Mouse (Mus musculus) heart, postnatal 0 days (tissue): ENCODE measurements at regions not wholly inside any gene's neighbourhood (a gene's known extent, or its start where the extent isn't known, plus 50 kb on each side); places are given as distances from the start of the nearest gene placed in this dataset.

Experiments
- ATAC-seq: fragments of 200-750 bp; cut with Nextera tagmentation; 2 replicates; pipeline ENCODE4 v1.8.0; 2017; ENCODE audit warnings: low read depth, moderate number of reproducible peaks, moderate library complexity; ENCODE audit not compliant: insufficient read depth
- DNase-seq: peaks from one replicate; pipeline ENCODE4 v3.0.0-alpha.2; 2016; ENCODE audit warnings: low spot score
- H3K27ac ChIP-seq: fragments of 300-500 bp; sonication (generic); 2 replicates; pipeline ENCODE4 v1.5.1; 2014; ENCODE audit warnings: low read depth, mild to moderate bottlenecking
- H3K27me3 ChIP-seq: fragments of 300-500 bp; sonication (generic); 2 replicates; pipeline ENCODE4 v1.6.1; 2014; ENCODE audit warnings: low read length, mixed read lengths; ENCODE audit not compliant: control insufficient read depth, insufficient read depth
- H3K36me3 ChIP-seq: fragments of 300-500 bp; sonication (generic); replicated peaks from 2 replicates; pipeline ENCODE4 v1.6.1; 2014; ENCODE audit warnings: low read length, mixed read lengths; ENCODE audit not compliant: control insufficient read depth, insufficient read depth
- H3K4me1 ChIP-seq: fragments of 300-500 bp; sonication (generic); 2 replicates; pipeline ENCODE4 v1.6.1; 2014; ENCODE audit warnings: antibody characterized with exemption; ENCODE audit not compliant: control insufficient read depth, insufficient read depth
- H3K4me2 ChIP-seq: fragments of 300-500 bp; sonication (generic); 2 replicates; pipeline ENCODE4 v1.6.1; 2014; ENCODE audit warnings: low read depth, mild to moderate bottlenecking, low read length, moderate library complexity
- H3K4me3 ChIP-seq: fragments of 300-500 bp; sonication (generic); 2 replicates; pipeline ENCODE4 v1.5.1; 2014; ENCODE audit warnings: low read depth, low read length
- H3K9ac ChIP-seq: fragments of 300-500 bp; sonication (generic); replicated peaks from 2 replicates; pipeline ENCODE4 v1.6.1; 2014; ENCODE audit warnings: low read depth, low read length, mixed read lengths
- H3K9me3 ChIP-seq: fragments of 300-500 bp; sonication (generic); replicated peaks from 2 replicates; pipeline ENCODE4 v1.6.1; 2016; ENCODE audit warnings: low read length; ENCODE audit not compliant: control insufficient read depth
- CTCF ChIP-seq: IDR thresholded peaks from 2 replicates; pipeline ENCODE4 v1.5.1; 2016; ENCODE audit warnings: antibody characterized with exemption, control low read depth, low read depth
- EP300 ChIP-seq: IDR thresholded peaks from 2 replicates; pipeline ENCODE4 v1.6.1; 2016; ENCODE audit warnings: antibody characterized with exemption, low read depth
- WGBS: fragments of 180-500 bp; shearing (Covaris S2); extraction: QIAGEN DNeasy Blood & Tissue Kit; methylation state at CpG from one replicate; pipeline ENCODE4 v1.1.7; 2014; 5-methylcytosine and 5-hydroxymethylcytosine counted together

- H3K4me3 ChIP-seq, result no peak overlapping the region
- no peaks in the 10 kb centered on the region for H3K27me3 ChIP-seq
- H3K9me3 ChIP-seq, result 0 out of 2 replicates have a peak, but pooled peaks cover 5% of the 10 kb centered on the region
- H3K4me2 ChIP-seq, result no peak overlapping the region
- H3K9ac ChIP-seq, result no peak overlapping the region
- H3K36me3 ChIP-seq, result no peaks in the 10 kb centered on the region
- WGBS, result 63% methylated on average over 17 of the region's 17 CpGs
- no peaks in the 10 kb centered on the region for H3K4me1 ChIP-seq
- DNase-seq (no peak), ATAC-seq (no peak)
- TF ChIP-seq CTCF (no peak), EP300 (no peak)
- H3K27ac ChIP-seq, result no peak overlapping the region
Observed at GRCm38 (mm10) chr11:63454910-63455531, 326.2 kb downstream of the Pmp22 start.

- H3K4me2 ChIP-seq, result no peak overlapping the region
- no peak overlapping the region for H3K9ac ChIP-seq
- no peak overlapping the region for H3K4me3 ChIP-seq
- ATAC-seq (no peak), DNase-seq (no peak)
- WGBS, result 72% methylated on average over 3 of the region's 3 CpGs
- no peaks in the 10 kb centered on the region for H3K27me3 ChIP-seq
- TF ChIP-seq CTCF (no peak), EP300 (no peak)
- 0 out of 2 replicates have a peak, but pooled peaks cover 5% of the 10 kb centered on the region for H3K9me3 ChIP-seq
- H3K4me1 ChIP-seq, result no peaks in the 10 kb centered on the region
- H3K36me3 ChIP-seq, result no peaks in the 10 kb centered on the region
- H3K27ac ChIP-seq, result no peak overlapping the region
Observed at GRCm38 (mm10) chr11:63456356-63456755, 327.6 kb downstream of the Pmp22 start.

DNA sequence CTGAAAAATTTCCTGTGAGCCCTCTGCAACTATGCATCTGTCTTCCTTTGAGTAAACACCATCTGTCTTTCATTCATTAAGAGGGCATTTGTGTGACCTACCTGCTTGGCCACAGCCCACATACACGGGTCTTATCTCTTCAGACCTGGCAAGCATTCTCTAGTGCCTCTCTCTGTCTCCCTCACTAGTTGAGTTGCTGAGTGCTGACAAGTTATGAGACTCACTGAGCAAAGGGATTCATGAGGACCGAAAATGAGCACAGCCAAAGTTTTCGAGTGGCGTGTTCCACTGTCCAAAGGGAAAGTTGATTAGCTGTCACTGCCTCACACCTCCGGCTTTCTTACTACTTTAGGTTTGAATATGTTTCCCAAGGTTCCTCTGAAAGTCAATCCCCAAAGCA, 328.5 kb downstream of the Pmp22 start:
- WGBS, result 23% methylated on average over 5 of the region's 5 CpGs
- DNase-seq (peak; percentile 37), ATAC-seq (peak; percentile 63)
- H3K4me2 ChIP-seq, result no peak overlapping the region
- H3K4me3 ChIP-seq, result no peak overlapping the region
- no peak overlapping the region for H3K27ac ChIP-seq
- H3K27me3 ChIP-seq, result no peaks in the 10 kb centered on the region
- no peaks in the 10 kb centered on the region for H3K4me1 ChIP-seq
- H3K9ac ChIP-seq, result no peak overlapping the region
- H3K9me3 ChIP-seq, result 0 out of 2 replicates have a peak, but pooled peaks cover 2% of the 10 kb centered on the region
- H3K36me3 ChIP-seq, result no peaks in the 10 kb centered on the region
- no peak for TF ChIP-seq CTCF

- DNase-seq (no peak), ATAC-seq (no peak)
- Histone ChIP-seq H3K4me2 (no peak overlapping the region), H3K9me3 (no peaks in the 10 kb centered on the region), H3K27me3 (no peaks in the 10 kb centered on the region), H3K36me3 (no peaks in the 10 kb centered on the region), H3K27ac (no peak overlapping the region), H3K4me1 (no peaks in the 10 kb centered on the region), H3K4me3 (no peak overlapping the region), H3K9ac (no peak overlapping the region)
- WGBS, result 75% methylated on average over 7 of the region's 7 CpGs
- no peak for TF ChIP-seq EP300
- no peak for TF ChIP-seq CTCF
Observed at GRCm38 (mm10) chr11:63460146-63460545, 331.4 kb downstream of the Pmp22 start.

- DNase-seq, result no peak
- 64% methylated on average over 18 of the region's 18 CpGs for WGBS
- Histone ChIP-seq H3K4me1 (no peaks in the 10 kb centered on the region), H3K4me3 (no peak overlapping the region), H3K36me3 (no peaks in the 10 kb centered on the region), H3K27ac (no peak overlapping the region), H3K9ac (no peak overlapping the region), H3K4me2 (no peak overlapping the region), H3K9me3 (no peaks in the 10 kb centered on the region), H3K27me3 (no peaks in the 10 kb centered on the region)
- TF ChIP-seq CTCF, result no peak
- TF ChIP-seq EP300, result no peak
- no peak for ATAC-seq
Observed at GRCm38 (mm10) chr11:63463797-63464331, 335.1 kb downstream of the Pmp22 start.

GRCm38 (mm10) chr11:63465941-63466340, 337.2 kb downstream of the Pmp22 start:
- no peaks in the 10 kb centered on the region for H3K9me3 ChIP-seq
- no peaks in the 10 kb centered on the region for H3K27me3 ChIP-seq
- H3K36me3 ChIP-seq, result no peaks in the 10 kb centered on the region
- DNase-seq (no peak), ATAC-seq (no peak)
- no peak overlapping the region for H3K4me2 ChIP-seq
- no peak overlapping the region for H3K9ac ChIP-seq
- TF ChIP-seq CTCF (no peak), EP300 (no peak)
- H3K4me1 ChIP-seq, result no peaks in the 10 kb centered on the region
- H3K27ac ChIP-seq, result no peak overlapping the region
- WGBS, result 68% methylated on average over 6 of the region's 6 CpGs
- no peak overlapping the region for H3K4me3 ChIP-seq
